Mouse (Mus musculus) E14TG2a.4 (cell line): Measurements from ENCODE around the gene Ebf1.
"Not testable (repeated sequence)": the region's sequence is repeated elsewhere in the genome, so short reads cannot be mapped to it uniquely, and the experiment has no call there.

Source experiments
- H3K27me3 ChIP-seq: 2 replicates; pipeline ENCODE4 v1.6.1; 2014; ENCODE audit warnings: low read length, control low read depth; ENCODE audit not compliant: insufficient read depth
- H3K36me3 ChIP-seq: 2 replicates; pipeline ENCODE4 v1.6.1; 2014; ENCODE audit warnings: low read length, control low read depth; ENCODE audit not compliant: insufficient read depth
- H3K4me1 ChIP-seq: replicated peaks from 2 replicates; pipeline ENCODE4 v1.6.1; 2014; ENCODE audit warnings: low read depth, low read length, control low read depth
- H3K4me3 ChIP-seq: replicated peaks from 2 replicates; pipeline ENCODE4 v1.5.1; 2014; ENCODE audit warnings: mild to moderate bottlenecking, low read length
- H3K9me3 ChIP-seq: 2 replicates; pipeline ENCODE4 v1.6.1; 2014; ENCODE audit warnings: low read length, control low read depth
- CTCF ChIP-seq: conservative IDR thresholded peaks from 2 replicates; pipeline ENCODE4 v1.5.1; 2014; ENCODE audit warnings: low read length
- NANOG ChIP-seq: IDR thresholded peaks from 2 replicates; pipeline ENCODE4 v1.6.1; 2014; ENCODE audit warnings: borderline replicate concordance, low read length, mixed read lengths
- POU5F1 ChIP-seq: IDR thresholded peaks from 2 replicates; pipeline ENCODE4 v1.6.1; 2014; ENCODE audit warnings: low read length, borderline replicate concordance

Ebf1 gene

DNA sequence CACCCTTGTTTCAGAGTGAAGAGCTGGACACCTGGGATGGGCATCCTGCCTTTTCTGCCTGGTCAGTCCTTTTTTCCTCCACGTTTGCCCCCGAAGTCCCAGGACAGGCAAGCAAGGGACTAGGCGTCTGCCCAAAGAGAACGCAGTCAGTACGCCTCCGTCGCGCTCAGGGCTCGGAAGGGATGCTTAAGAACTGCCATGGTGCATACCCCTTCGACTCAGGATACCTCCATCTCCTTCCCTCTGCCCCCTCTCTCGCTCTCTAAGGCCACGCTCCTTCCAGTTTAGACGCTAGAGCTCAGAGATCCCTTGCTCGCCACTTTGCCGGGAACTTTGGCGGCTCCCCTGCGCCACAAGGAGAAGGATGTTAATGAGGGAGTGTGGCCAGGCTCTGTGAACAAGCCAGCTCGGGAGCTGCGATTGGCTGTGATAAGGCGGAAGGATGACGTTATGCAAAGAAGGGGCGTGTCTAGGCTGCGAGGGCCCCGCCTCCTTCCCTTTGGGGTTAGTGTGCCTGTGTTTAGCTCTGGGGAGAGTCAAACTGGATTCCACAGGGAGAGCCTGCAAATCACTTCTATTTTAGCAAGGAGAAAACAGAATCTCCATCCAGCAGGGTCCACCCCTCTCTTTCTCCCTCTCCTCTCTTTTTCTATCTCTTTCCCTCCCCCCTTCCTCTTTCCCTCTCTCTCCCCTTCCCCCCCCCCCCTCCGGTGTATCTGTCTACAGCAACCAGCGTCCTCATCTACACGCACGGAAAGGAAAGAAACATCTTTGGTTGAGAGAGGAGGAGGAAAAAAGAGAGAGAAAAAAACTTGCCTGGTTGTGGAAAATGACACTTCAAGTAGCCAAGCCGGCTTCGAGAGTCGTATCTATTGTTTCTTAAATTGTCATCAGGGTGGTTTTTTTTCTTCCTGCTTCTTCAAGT lies at the start of gene Ebf1:
Gene Ebf1, plus strand, starts transcription at position 530 of the 925 bp plus-strand sequence.
- Histone ChIP-seq H3K27me3 (peaks cover 92% of the 10 kb centered on the region), H3K4me1 (peaks cover 61% of the 10 kb centered on the region), H3K36me3 (no peaks in the 10 kb centered on the region), H3K4me3 (peak within 1 kb of the TSS; percentile 80), H3K9me3 (no peaks in the 10 kb centered on the region)
- no peak for TF ChIP-seq POU5F1
- no peak for TF ChIP-seq NANOG
- TF ChIP-seq CTCF = no peak

DNA sequence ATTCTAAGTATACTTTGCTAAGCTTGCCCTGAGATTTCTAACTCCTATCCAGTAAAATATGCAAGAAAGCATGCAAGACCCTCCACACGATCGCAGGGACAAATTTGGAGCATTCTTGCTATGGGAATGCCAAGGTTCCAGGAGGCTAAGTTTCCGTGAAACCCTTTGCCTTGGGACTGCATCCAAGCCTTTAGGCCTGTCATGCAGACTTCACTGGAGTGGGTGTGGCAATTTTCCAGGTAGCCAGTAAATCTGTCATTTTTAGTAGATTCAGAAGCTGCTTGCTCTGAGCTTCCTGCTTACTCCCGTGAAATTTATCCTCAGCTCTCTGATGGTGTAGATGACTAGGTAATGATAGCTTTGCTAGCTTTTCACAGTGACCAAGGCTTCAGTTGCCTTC lies 46.8 kb upstream of the Ebf1 start:
- not testable (repeated sequence) for H3K4me1 ChIP-seq, H3K27me3 ChIP-seq, H3K9me3 ChIP-seq, H3K4me3 ChIP-seq
- peaks cover 15% of the 10 kb centered on the region for H3K36me3 ChIP-seq

DNA sequence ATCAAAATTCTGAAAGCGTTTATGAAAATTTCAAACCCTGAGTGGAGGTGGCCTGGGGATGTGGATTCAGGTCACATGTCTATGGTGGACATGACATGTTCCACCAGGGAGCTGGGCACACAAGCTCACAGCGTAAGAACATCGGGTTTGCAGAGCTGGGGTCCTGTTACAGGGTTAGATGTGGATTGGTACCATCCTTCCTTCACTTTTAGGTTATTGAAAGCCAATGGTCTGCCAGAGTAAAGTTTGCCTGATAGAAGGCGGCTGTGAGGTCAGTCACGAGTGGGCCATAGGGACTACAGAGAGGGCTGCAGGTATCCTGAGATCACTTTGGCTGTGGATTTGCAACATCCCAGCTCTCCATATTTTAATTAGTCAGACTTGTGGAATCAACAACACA lies 44.3 kb upstream of the Ebf1 start:
- H3K4me3 ChIP-seq = no peak overlapping the region
- TF ChIP-seq NANOG (no peak), CTCF (no peak), POU5F1 (no peak)
- H3K4me1 ChIP-seq = peaks cover 5% of the 10 kb centered on the region
- 0 out of 2 replicates have a peak, but pooled peaks cover 4% of the 10 kb centered on the region for H3K9me3 ChIP-seq
- H3K27me3 ChIP-seq = no peaks in the 10 kb centered on the region
- H3K36me3 ChIP-seq = no peaks in the 10 kb centered on the region; the same call in 1 of the 2 replicates

DNA sequence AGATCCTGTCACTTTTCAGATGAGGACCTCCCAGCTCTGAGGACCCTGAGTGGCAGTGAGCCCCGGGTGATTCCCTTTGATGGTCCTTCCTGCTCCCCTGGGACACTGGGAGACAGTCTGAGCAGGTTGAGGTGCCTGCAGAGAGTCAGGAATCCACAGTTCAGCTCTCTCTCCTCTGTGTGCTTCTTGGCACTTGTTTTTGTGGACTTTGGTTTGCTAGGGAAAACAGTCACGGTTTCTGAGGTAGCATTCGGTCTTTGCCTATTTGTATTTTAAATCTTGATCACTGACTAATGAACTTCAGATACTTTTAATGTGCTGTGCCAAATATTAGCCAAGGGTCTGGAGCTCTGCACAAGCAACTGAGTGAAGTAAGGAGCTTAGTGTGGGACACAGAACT lies 43.7 kb upstream of the Ebf1 start:
- no peak for TF ChIP-seq CTCF
- H3K4me3 ChIP-seq = no peak overlapping the region
- no peaks in the 10 kb centered on the region for H3K27me3 ChIP-seq
- H3K4me1 ChIP-seq = peaks cover 5% of the 10 kb centered on the region
- H3K9me3 ChIP-seq = 0 out of 2 replicates have a peak, but pooled peaks cover 4% of the 10 kb centered on the region
- no peaks in the 10 kb centered on the region; the same call in 1 of the 2 replicates for H3K36me3 ChIP-seq

DNA sequence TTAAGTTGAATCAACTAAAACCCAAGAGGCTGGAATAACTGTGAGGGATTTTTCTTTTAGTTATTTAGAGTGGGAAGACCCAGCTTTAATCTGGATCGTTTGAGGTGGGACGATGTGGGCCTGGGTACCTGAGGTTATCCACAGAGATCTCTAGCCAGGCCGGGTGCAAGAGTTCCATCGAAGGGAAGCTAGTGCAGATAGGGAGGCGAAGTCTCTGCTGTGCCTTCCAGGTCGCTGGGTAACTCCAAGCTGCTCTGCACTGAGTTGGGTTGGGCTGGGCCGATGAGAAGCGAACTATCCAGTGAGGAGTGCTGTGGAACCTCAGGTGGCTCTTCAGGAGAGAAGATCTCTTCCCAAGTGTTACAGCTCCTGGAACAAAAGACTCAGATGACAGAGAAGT lies 42.7 kb upstream of the Ebf1 start:
- peaks cover 5% of the 10 kb centered on the region for H3K4me1 ChIP-seq
- no peak overlapping the region for H3K4me3 ChIP-seq

DNA sequence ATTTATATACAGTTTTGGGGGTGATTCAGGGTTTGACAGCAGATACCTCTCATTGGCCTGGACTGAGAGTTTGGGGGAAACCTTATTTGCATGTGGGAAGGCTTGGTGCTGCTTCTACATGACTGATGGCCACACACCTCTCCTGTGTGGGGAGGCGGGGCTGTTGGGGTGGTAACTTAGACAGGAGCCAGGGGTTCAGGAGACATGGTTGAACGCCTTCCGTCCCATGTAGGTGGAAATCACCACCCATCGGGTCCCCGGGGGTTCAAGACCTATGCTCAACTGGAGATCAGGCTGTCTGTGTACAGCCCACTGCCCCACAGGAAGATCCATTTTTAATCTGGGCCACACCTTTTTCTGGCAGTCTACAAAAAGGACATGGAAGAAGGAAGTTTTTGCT lies 42.3 kb upstream of the Ebf1 start:
- TF ChIP-seq POU5F1 = no peak
- no peak for TF ChIP-seq CTCF
- TF ChIP-seq NANOG = no peak

More for the DNA sequence above, 42.7 kb upstream of the Ebf1 start:
- no peaks in the 10 kb centered on the region for H3K27me3 ChIP-seq
- H3K36me3 ChIP-seq = no peaks in the 10 kb centered on the region; the same call in 1 of the 2 replicates
- 0 out of 2 replicates have a peak, but pooled peaks cover 3% of the 10 kb centered on the region for H3K9me3 ChIP-seq
- TF ChIP-seq NANOG (no peak), POU5F1 (no peak), CTCF (no peak)

DNA sequence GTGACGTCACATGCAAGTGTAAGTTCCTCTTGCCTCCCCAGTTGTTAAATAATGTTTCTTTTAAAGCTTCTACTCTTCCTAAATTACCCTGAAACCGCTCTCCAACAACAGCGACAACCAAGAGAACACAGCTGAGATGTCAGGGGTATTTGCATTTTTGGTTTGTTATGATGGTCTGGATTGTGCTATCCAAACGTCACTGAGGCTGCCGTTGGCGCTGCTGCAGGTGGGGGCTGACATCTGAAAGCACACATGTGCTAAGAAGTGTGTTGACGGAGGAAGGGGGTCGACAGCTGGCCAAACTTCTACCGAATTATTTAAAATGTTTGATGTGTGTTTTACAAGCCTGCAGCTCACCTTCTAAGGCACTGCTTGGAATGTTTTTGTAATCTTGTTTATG lies 39.2 kb upstream of the Ebf1 start:
- TF ChIP-seq POU5F1 (no peak), CTCF (no peak), NANOG (no peak)
- H3K27me3 ChIP-seq = no peaks in the 10 kb centered on the region
- no peak overlapping the region for H3K4me3 ChIP-seq
- no peaks in the 10 kb centered on the region for H3K36me3 ChIP-seq
- H3K9me3 ChIP-seq = no peaks in the 10 kb centered on the region
- no peaks in the 10 kb centered on the region for H3K4me1 ChIP-seq

More for the DNA sequence above, 42.3 kb upstream of the Ebf1 start:
- Histone ChIP-seq H3K4me3 (no peak overlapping the region), H3K27me3 (no peaks in the 10 kb centered on the region), H3K4me1 (peaks cover 5% of the 10 kb centered on the region), H3K36me3 (no peaks in the 10 kb centered on the region; the same call in 1 of the 2 replicates), H3K9me3 (no peaks in the 10 kb centered on the region)

DNA sequence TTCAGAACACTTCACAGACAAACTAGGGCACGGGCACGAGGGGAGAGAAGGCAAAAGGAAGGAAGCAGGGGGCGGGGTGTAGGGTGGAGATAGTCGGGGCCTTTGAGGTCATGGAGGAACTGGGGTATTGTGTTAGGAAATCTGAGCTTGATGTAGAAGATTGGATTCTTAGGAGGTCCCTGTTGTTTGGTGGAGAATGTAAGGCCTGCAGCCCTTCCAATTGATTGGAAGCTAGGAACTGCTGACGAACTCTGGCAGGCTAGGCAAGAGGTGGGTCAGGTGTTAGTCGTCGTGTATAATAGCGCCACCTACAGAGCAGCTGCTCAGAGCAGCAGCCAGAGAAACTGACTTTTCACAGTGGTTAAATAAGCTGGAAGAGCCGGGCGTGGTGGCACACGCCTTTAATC lies 35.8 kb upstream of the Ebf1 start:
- Histone ChIP-seq H3K4me1 (no peaks in the 10 kb centered on the region), H3K36me3 (no peaks in the 10 kb centered on the region), H3K4me3 (no peak overlapping the region), H3K27me3 (no peaks in the 10 kb centered on the region), H3K9me3 (no peaks in the 10 kb centered on the region)
- TF ChIP-seq CTCF (peak; percentile 30), POU5F1 (no peak), NANOG (no peak)

DNA sequence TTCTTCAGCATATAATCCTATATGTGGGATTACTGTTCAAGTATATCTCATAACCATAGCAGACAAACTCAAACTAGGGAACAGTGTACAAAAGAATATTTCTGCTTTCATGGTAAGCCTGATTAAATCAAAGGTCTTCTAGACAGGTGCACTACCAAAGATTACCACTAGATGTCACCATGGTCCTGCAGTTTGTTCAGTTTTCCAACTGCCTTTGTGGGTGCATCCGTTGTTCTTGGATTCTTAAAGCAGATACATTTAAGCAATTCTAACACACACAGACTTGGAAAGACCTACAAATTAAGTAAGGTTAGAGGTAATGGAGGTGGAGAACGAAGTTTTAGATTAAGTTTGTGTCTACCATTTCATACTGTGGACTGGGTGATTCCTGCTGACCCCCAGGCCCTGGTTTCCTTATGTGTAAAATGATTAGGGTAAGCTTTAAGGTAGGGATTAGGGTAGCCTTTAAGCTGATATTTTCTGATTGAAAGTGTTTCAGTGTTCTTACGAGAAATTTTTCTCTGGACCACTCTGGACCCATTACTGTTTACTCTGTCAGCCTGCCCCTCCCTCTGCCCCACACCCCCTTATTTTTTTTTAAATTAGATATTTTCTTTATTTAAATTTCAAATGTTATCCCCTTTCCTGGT lies 30.9 kb upstream of the Ebf1 start:
- TF ChIP-seq NANOG (no peak), POU5F1 (no peak), CTCF (peak; percentile 98)
- Histone ChIP-seq H3K9me3 (no peaks in the 10 kb centered on the region), H3K4me3 (no peak overlapping the region), H3K27me3 (no peaks in the 10 kb centered on the region), H3K4me1 (no peaks in the 10 kb centered on the region), H3K36me3 (no peaks in the 10 kb centered on the region)
